Mouse (Mus musculus): ENCODE measurements around the gene Llph.

Gene Llph

GRCm38 (mm10) chr10:120279482-120280128, 52.7 kb downstream of the Llph start:
- DNase-seq (ENCODE audit: low read depth) = no peak

GRCm38 (mm10) chr10:120280375-120280774, 53.5 kb downstream of the Llph start:
- DNase-seq (ENCODE audit: low read depth) = no peak

- DNase-seq (ENCODE audit: low read depth) = no peak
These were observed 54.8 kb downstream of the Llph start for GRCm38 (mm10) chr10:120281700-120282099.

All from naive thymus-derived CD4-positive, alpha-beta T cell, adult 2 months (primary cell).